Mouse (Mus musculus) spleen, adult 2 months (tissue): ENCODE measurements around the gene Cyp3a41a.

Experiments
- CTCF ChIP-seq: fragments of 200-500 bp; IDR thresholded peaks from 2 replicates; pipeline ENCODE4 v1.5.1; 2011; ENCODE audit warnings: mild to moderate bottlenecking, inconsistent platforms; ENCODE audit not compliant: insufficient read depth, insufficient read length, insufficient replicate concordance; ENCODE audit errors: extremely low read depth
- POLR2A ChIP-seq: fragments of 200-500 bp; IDR thresholded peaks from 2 replicates; pipeline ENCODE4 v1.6.1; 2011; ENCODE audit warnings: low read depth, low read length, inconsistent platforms

DNA sequence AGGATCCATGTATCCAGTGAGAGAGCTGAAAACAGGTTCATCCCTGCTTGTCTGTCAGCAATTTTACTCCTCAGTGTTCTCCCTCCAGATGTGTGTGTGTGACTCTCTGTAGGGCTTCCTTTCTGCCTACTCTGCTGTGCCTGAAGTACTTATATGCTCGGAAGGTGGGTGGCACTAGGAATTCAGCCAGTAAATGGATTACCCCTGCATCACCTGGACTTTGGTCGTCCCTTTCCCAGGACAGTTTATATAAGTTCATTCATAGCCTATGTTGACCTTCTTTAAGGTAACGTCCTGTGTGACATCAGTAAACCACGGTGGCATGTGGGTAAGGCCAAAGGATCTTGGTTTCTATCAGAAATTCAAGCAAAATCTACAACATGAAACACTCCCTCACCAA is 72.2 kb downstream of the Cyp3a41a start:
- TF ChIP-seq CTCF (no peak), POLR2A (no peak)
